19 mouse cellular contexts compared by ENCODE assay signal in genomic region chr1:174654565-174654964, GRCm38 (mm10).
DNase-seq lines count a peak whose midpoint lies in the region; ATAC-seq and TF ChIP-seq lines count a peak whose summit lies in the region.
"Had no signal": no experiment of that assay in that cellular context is flagged by ENCODE, and none has a peak within 500 bp of the region (broad histone marks: within the 10 kb centered on the region; RNA-seq: fewer than 3 reads in every experiment).

No protein-coding gene starts in this region.

- no peak for ATAC-seq in hindbrain, postnatal 0 days
- no peak for ATAC-seq in hindbrain, embryonic 14.5 days (ENCODE audit: low FRiP score)
- ATAC-seq in lung, embryonic 16.5 days (ENCODE audit: low read depth): peak; percentile 61; the same call in 1 of the 2 replicates
- 0 out of 2 replicates have a peak, but pooled peaks have one; percentile 13 for ATAC-seq in stomach, embryonic 15.5 days (ENCODE audit: insufficient read depth, low FRiP score, low read depth)
- ATAC-seq: forebrain, embryonic 16.5 days; intestine, embryonic 15.5 days had no signal

- peak overlapping the region; percentile 20; the same call in 1 of the 2 replicates for H3K27ac ChIP-seq in hindbrain, postnatal 0 days
- H3K27ac ChIP-seq in hindbrain, embryonic 14.5 days: no peak overlapping the region
- H3K27ac ChIP-seq in lung, embryonic 16.5 days (ENCODE audit: low read length): peak overlapping the region; percentile 33
- 0 out of 2 replicates have a peak overlapping the region, but pooled peaks have one; percentile 3 for H3K27ac ChIP-seq in stomach, embryonic 15.5 days
- H3K27ac ChIP-seq: gastrocnemius, adult 2 months; heart, embryonic 13.5 days; intestine, embryonic 15.5 days; macrophage had no signal

- 60% methylated on average over 5 of the region's 5 CpGs for WGBS in hindbrain, postnatal 0 days
- 61% methylated on average over 5 of the region's 5 CpGs for WGBS in hindbrain, embryonic 14.5 days
- 10% methylated on average over 5 of the region's 5 CpGs for WGBS in lung, embryonic 16.5 days
- WGBS in stomach, embryonic 15.5 days: 33% methylated on average over 5 of the region's 5 CpGs

- no peak overlapping the region for H3K4me2 ChIP-seq in hindbrain, postnatal 0 days (ENCODE audit: low read depth, low read length)
- H3K4me2 ChIP-seq in hindbrain, embryonic 14.5 days (replicated peaks): no peak overlapping the region
- no peak overlapping the region for H3K4me2 ChIP-seq in lung, embryonic 16.5 days (ENCODE audit: low read depth, low read length)
- H3K4me2 ChIP-seq in stomach, embryonic 15.5 days: no peak overlapping the region
- H3K4me2 ChIP-seq: heart, embryonic 13.5 days; intestine, embryonic 15.5 days; liver, embryonic 11.5 days; midbrain, embryonic 11.5 days had no signal

- H3K9me3 ChIP-seq in hindbrain, postnatal 0 days (ENCODE audit: low read length): no peaks in the 10 kb centered on the region
- no peaks in the 10 kb centered on the region for H3K9me3 ChIP-seq in hindbrain, embryonic 14.5 days (ENCODE audit: control insufficient read depth, low read length)
- no peaks in the 10 kb centered on the region for H3K9me3 ChIP-seq in lung, embryonic 16.5 days (ENCODE audit: control insufficient read depth, low read length)
- H3K9me3 ChIP-seq in stomach, embryonic 15.5 days: no peaks in the 10 kb centered on the region
- H3K9me3 ChIP-seq: heart, embryonic 13.5 days; intestine, embryonic 15.5 days had no signal

- no peak overlapping the region for H3K4me3 ChIP-seq in hindbrain, postnatal 0 days (ENCODE audit: low read length)
- H3K4me3 ChIP-seq in hindbrain, embryonic 14.5 days (replicated peaks; ENCODE audit: low read length): no peak overlapping the region
- H3K4me3 ChIP-seq in lung, embryonic 16.5 days (ENCODE audit: low read length): no peak overlapping the region
- H3K4me3 ChIP-seq in stomach, embryonic 15.5 days (replicated peaks): no peak overlapping the region
- H3K4me3 ChIP-seq: erythroblast, embryonic 14.5 days; gastrocnemius, adult 2 months; heart, embryonic 13.5 days; intestine, embryonic 15.5 days had no signal

- no peaks in the 10 kb centered on the region for H3K4me1 ChIP-seq in hindbrain, postnatal 0 days (ENCODE audit: insufficient read depth, low read length)
- 0 out of 2 replicates have a peak, but pooled peaks cover 7% of the 10 kb centered on the region for H3K4me1 ChIP-seq in hindbrain, embryonic 14.5 days (replicated peaks; ENCODE audit: control insufficient read depth, insufficient read depth, low read length)
- peaks cover 6% of the 10 kb centered on the region; the same call in 1 of the 2 replicates for H3K4me1 ChIP-seq in lung, embryonic 16.5 days (replicated peaks; ENCODE audit: control insufficient read depth, insufficient read depth, low read length)
- no peaks in the 10 kb centered on the region for H3K4me1 ChIP-seq in stomach, embryonic 15.5 days
- H3K4me1 ChIP-seq: intestine, embryonic 15.5 days had no signal

- no peak for TF ChIP-seq CTCF in hindbrain, postnatal 0 days (IDR thresholded peaks at IDR 0.05; ENCODE audit: low read depth)

- no peak overlapping the region for H3K9ac ChIP-seq in hindbrain, postnatal 0 days (replicated peaks; ENCODE audit: low read length)
- no peak overlapping the region for H3K9ac ChIP-seq in hindbrain, embryonic 14.5 days
- no peak overlapping the region for H3K9ac ChIP-seq in lung, embryonic 16.5 days (ENCODE audit: low read length)
- no peak overlapping the region for H3K9ac ChIP-seq in stomach, embryonic 15.5 days
- H3K9ac ChIP-seq: heart, embryonic 13.5 days; intestine, embryonic 15.5 days had no signal

- DNase-seq in hindbrain, postnatal 0 days (ENCODE audit: low spot score): no peak
- no peak for DNase-seq in hindbrain, embryonic 14.5 days (ENCODE audit: low spot score)
- DNase-seq in brain, adult 2 months (ENCODE audit: low read depth, low spot score): peak; percentile 72
- no peak for DNase-seq in right cerebral cortex, postnatal 4 days
- no peak for DNase-seq in cerebellum, adult 9-10 months
- DNase-seq: cerebellum, adult 9-11 months; gastrocnemius, adult 2 months; heart, adult 11 months; heart, postnatal 4 days; layer of hippocampus, postnatal 36 days had no signal

- no peaks in the 10 kb centered on the region for H3K36me3 ChIP-seq in hindbrain, postnatal 0 days (ENCODE audit: insufficient read depth, low read length)
- no peaks in the 10 kb centered on the region for H3K36me3 ChIP-seq in hindbrain, embryonic 14.5 days (replicated peaks; ENCODE audit: control insufficient read depth, insufficient read depth)
- H3K36me3 ChIP-seq in lung, embryonic 16.5 days (ENCODE audit: control insufficient read depth, insufficient read depth, low read length): no peaks in the 10 kb centered on the region
- no peaks in the 10 kb centered on the region for H3K36me3 ChIP-seq in stomach, embryonic 15.5 days
- H3K36me3 ChIP-seq: heart, embryonic 13.5 days; intestine, embryonic 15.5 days had no signal

- H3K27me3 ChIP-seq in hindbrain, postnatal 0 days (ENCODE audit: insufficient read depth, low read length): no peaks in the 10 kb centered on the region
- H3K27me3 ChIP-seq in hindbrain, embryonic 14.5 days (ENCODE audit: control insufficient read depth, insufficient read depth, low read length): no peaks in the 10 kb centered on the region
- H3K27me3 ChIP-seq in lung, embryonic 16.5 days (ENCODE audit: control insufficient read depth, insufficient read depth, low read depth, low read length): no peaks in the 10 kb centered on the region
- H3K27me3 ChIP-seq in stomach, embryonic 15.5 days (replicated peaks): no peaks in the 10 kb centered on the region
- H3K27me3 ChIP-seq: heart, embryonic 13.5 days; intestine, embryonic 15.5 days had no signal

Comparison
In these comparisons a context has a peak if more than half of its experiments do, and no peak if none do; other contexts are left out.
1. ATAC-seq: peak in lung, embryonic 16.5 days (single experiment) and stomach, embryonic 15.5 days (single experiment); none in hindbrain, postnatal 0 days (single experiment) and hindbrain, embryonic 14.5 days (single experiment).